Mouse (Mus musculus) layer of hippocampus, postnatal 10 days (tissue): ENCODE measurements around the gene Hoxb9. TPM values are rescaled to one million over a fixed set of nuclear protein-coding genes. Genes with fewer than 3 reads are reported as not detected.

ENCODE experiments used
- microRNA-seq, 2 experiments: library from miRNA; unstranded; fragments of <30 nt; microRNA quantifications; one replicate each; pipeline ENCODE4 v1.2.0; 2021
- total RNA-seq, 2 experiments: library from RNA; stranded (reverse); gene quantifications; 2 replicates each; pipeline ENCODE4 v1.2.3; 2021

Gene Hoxb9
- total RNA-seq, 2 experiments from 2014 or later, result not detected

Small RNA genes lying within 50 kb of the gene (microRNA-seq; reads per million reads assigned to microRNA genes)
- gene Mir10a (5.5 to 8.7 reads per million in 2 experiments), gene Mir196a-1 (0 to 0.89 reads per million in 2 experiments)

Other genes starting within 250 kb of the Hoxb9 start
- gene Gip, start 246.9 kb upstream of the Hoxb9 start, total RNA-seq, result not detected
- 10 to 100 TPM; 91.6 to 93.2 TPM for gene Snf8, start 236.6 kb upstream of the Hoxb9 start, total RNA-seq
- gene Ube2z, start 206.1 kb upstream of the Hoxb9 start, total RNA-seq, result 10 to 100 TPM; 56.6 to 57.8 TPM
- gene Atp5g1, start 195.8 kb upstream of the Hoxb9 start, total RNA-seq, result 100 to 1,000 TPM; 583 to 624 TPM
- not detected for gene Calcoco2, start 159.5 kb upstream of the Hoxb9 start, total RNA-seq
- gene Ttll6, start 137.7 kb upstream of the Hoxb9 start, total RNA-seq, result under 1 TPM; 0.42 to 0.55 TPM
- gene Hoxb13, start 77.1 kb upstream of the Hoxb9 start, total RNA-seq, result not detected
- not detected for gene Hoxb8, start 10.4 kb downstream of the Hoxb9 start, total RNA-seq
- gene Hoxb7, start 15.2 kb downstream of the Hoxb9 start, total RNA-seq, result not detected
- gene Hoxb6, start 21.0 kb downstream of the Hoxb9 start, total RNA-seq, result not detected
- gene Hoxb5, start 31.9 kb downstream of the Hoxb9 start, total RNA-seq, result not detected
- not detected for gene Hoxb4, start 46.8 kb downstream of the Hoxb9 start, total RNA-seq
- not detected for gene Hoxb3, start 51.9 kb downstream of the Hoxb9 start, total RNA-seq
- not detected for gene Hoxb2, start 79.1 kb downstream of the Hoxb9 start, total RNA-seq
- not detected for gene Hoxb1, start 94.3 kb downstream of the Hoxb9 start, total RNA-seq
- gene Skap1, start 193.1 kb downstream of the Hoxb9 start, total RNA-seq, result 1 to 10 TPM; 1.4 to 2.0 TPM